Mouse (Mus musculus) midbrain, embryonic 11.5 days (tissue): ENCODE results near the gene Gm3194. TPM values are rescaled to one million over a fixed set of nuclear protein-coding genes. Genes with fewer than 3 reads are reported as not detected.
"Not testable (repeated sequence)": the region's sequence is repeated elsewhere in the genome, so short reads cannot be mapped to it uniquely, and the experiment has no call there.

Source experiments
- ATAC-seq: fragments of 200-750 bp; cut with Nextera tagmentation; 2 replicates; pipeline ENCODE4 v1.8.0; 2017; ENCODE audit warnings: moderate TSS enrichment, moderate library complexity; ENCODE audit not compliant: low FRiP score
- DNase-seq: peaks from one replicate; pipeline ENCODE4 v3.0.0; 2015; ENCODE audit warnings: low spot score; ENCODE audit errors: missing footprints
- H3K27ac ChIP-seq: fragments of 300-500 bp; sonication (generic); 2 replicates; pipeline ENCODE4 v1.5.1; 2014; ENCODE audit warnings: low read depth, low read length
- H3K27me3 ChIP-seq: fragments of 300-500 bp; sonication (generic); 2 replicates; pipeline ENCODE4 v1.6.1; 2014; ENCODE audit warnings: mild to moderate bottlenecking, low read length, moderate library complexity, mixed read lengths; ENCODE audit not compliant: control insufficient read depth, insufficient read depth
- H3K36me3 ChIP-seq: fragments of 300-500 bp; sonication (generic); 2 replicates; pipeline ENCODE4 v1.6.1; 2014; ENCODE audit warnings: mild to moderate bottlenecking, low read length, moderate library complexity, mixed read lengths; ENCODE audit not compliant: control insufficient read depth, insufficient read depth
- H3K4me1 ChIP-seq: fragments of 300-500 bp; sonication (generic); 2 replicates; pipeline ENCODE4 v1.6.1; 2014; ENCODE audit warnings: low read length; ENCODE audit not compliant: control insufficient read depth, insufficient read depth
- H3K4me2 ChIP-seq: fragments of 300-500 bp; sonication (generic); 2 replicates; pipeline ENCODE4 v1.6.1; 2014; ENCODE audit warnings: mild to moderate bottlenecking, moderate library complexity
- H3K4me3 ChIP-seq: fragments of 300-500 bp; sonication (generic); 2 replicates; pipeline ENCODE4 v1.5.1; 2014; ENCODE audit warnings: low read depth, low read length
- H3K9ac ChIP-seq: fragments of 300-500 bp; sonication (generic); 2 replicates; pipeline ENCODE4 v1.6.1; 2014; ENCODE audit warnings: low read length
- H3K9me3 ChIP-seq: fragments of 300-500 bp; sonication (generic); 2 replicates; pipeline ENCODE4 v1.6.1; 2016; ENCODE audit warnings: low read length; ENCODE audit not compliant: control insufficient read depth
- whole genome bisulfite sequencing: fragments of 180-500 bp; shearing (Covaris S2); extraction: QIAGEN DNeasy Blood & Tissue Kit; methylation state at CpG from one replicate; pipeline ENCODE4 v1.1.7; 2014; 5-methylcytosine and 5-hydroxymethylcytosine counted together
- polyA plus RNA-seq: library from polyadenylated mRNA; unstranded; fragments of >200 nt; fragmentation: Nextera tagmentation; extraction: Ambion mirVana; gene quantifications from 2 replicates; pipeline ENCODE4 v1.2.1, GENCODE M21; 2014

Gm3194 gene
- 1.0 TPM in 1 of 2 replicates, not detected in the other for polyA plus RNA-seq

- no CpG with 5 or more reads among the region's 3 CpGs for WGBS
Measured at GRCm38 (mm10) chr14:5455367-5455766, at the start of gene Gm3194. Gene Gm3194, minus strand, starts transcription at chr14:5455467.

GRCm38 (mm10) chr14:5501374-5501773 lies 46.1 kb upstream of the Gm3194 start, which contains the start of gene Gm3488:
Gene Gm3488, plus strand, starts transcription at chr14:5501674.
- DNase-seq, H3K9me3 ChIP-seq, H3K4me3 ChIP-seq, H3K9ac ChIP-seq, ATAC-seq, H3K4me2 ChIP-seq, H3K36me3 ChIP-seq, H3K27me3 ChIP-seq, H3K4me1 ChIP-seq, H3K27ac ChIP-seq: not testable (repeated sequence)
- WGBS, result no CpG with 5 or more reads among the region's 35 CpGs

More at GRCm38 (mm10) chr14:5455367-5455766, at the start of gene Gm3194:
- ATAC-seq, H3K27ac ChIP-seq, H3K9ac ChIP-seq, H3K27me3 ChIP-seq, H3K4me1 ChIP-seq, H3K4me3 ChIP-seq, H3K9me3 ChIP-seq, H3K4me2 ChIP-seq, DNase-seq, H3K36me3 ChIP-seq: not testable (repeated sequence)

GRCm38 (mm10) chr14:5483907-5484306 lies 28.6 kb upstream of the Gm3194 start, which contains the start of gene Gm3187:
Gene Gm3187, plus strand, starts transcription at chr14:5484207.
- 91% methylated on average over 4 of the region's 5 CpGs for WGBS
- DNase-seq, H3K27me3 ChIP-seq, ATAC-seq, H3K4me1 ChIP-seq, H3K36me3 ChIP-seq, H3K9ac ChIP-seq, H3K4me3 ChIP-seq, H3K9me3 ChIP-seq, H3K27ac ChIP-seq, H3K4me2 ChIP-seq: not testable (repeated sequence)

GRCm38 (mm10) chr14:5477730-5478129 lies 22.5 kb upstream of the Gm3194 start, which contains the start of gene Gm8246:
Gene Gm8246, minus strand, starts transcription at chr14:5477830.
- H3K9ac ChIP-seq, H3K36me3 ChIP-seq, H3K27ac ChIP-seq, H3K27me3 ChIP-seq, H3K4me3 ChIP-seq, H3K4me2 ChIP-seq, H3K4me1 ChIP-seq, H3K9me3 ChIP-seq, ATAC-seq, DNase-seq: not testable (repeated sequence)
- WGBS, result no CpG with 5 or more reads among the region's 3 CpGs

- not testable (repeated sequence) for H3K36me3 ChIP-seq, H3K4me2 ChIP-seq, H3K9ac ChIP-seq, H3K4me3 ChIP-seq, H3K27ac ChIP-seq, H3K9me3 ChIP-seq, H3K27me3 ChIP-seq, ATAC-seq, H3K4me1 ChIP-seq, DNase-seq
- WGBS, result no CpG with 5 or more reads among the region's 19 CpGs
Measured at GRCm38 (mm10) chr14:5460469-5460868, 5.2 kb upstream of the Gm3194 start.

- not testable (repeated sequence) for H3K4me3 ChIP-seq, H3K27ac ChIP-seq, ATAC-seq, H3K4me2 ChIP-seq, H3K9ac ChIP-seq, H3K36me3 ChIP-seq, DNase-seq, H3K9me3 ChIP-seq, H3K27me3 ChIP-seq, H3K4me1 ChIP-seq
- WGBS, result no CpG with 5 or more reads among the region's 37 CpGs
Measured at GRCm38 (mm10) chr14:5388949-5389348, 66.3 kb downstream of the Gm3194 start, which contains the start of gene Gm3500. Gene Gm3500, minus strand, starts transcription at chr14:5389049.

Other genes with a start within 250 kb of the Gm3194 start
- not detected in 2 replicates for gene Gm3526, start 194.9 kb downstream of the Gm3194 start, polyA plus RNA-seq
- not detected in 2 replicates for gene Gm3542, start 120.5 kb downstream of the Gm3194 start, polyA plus RNA-seq
- gene Gm3500, start 66.4 kb downstream of the Gm3194 start, polyA plus RNA-seq, result not detected in 2 replicates
- gene Gm8246, start 22.4 kb upstream of the Gm3194 start, polyA plus RNA-seq, result not detected in 2 replicates
- gene Gm3187, start 28.7 kb upstream of the Gm3194 start, polyA plus RNA-seq, result not detected in 2 replicates
- gene Gm3488, start 46.2 kb upstream of the Gm3194 start, polyA plus RNA-seq, result 2.0 and 2.7 TPM in 2 replicates
- gene Gm3532, start 83.0 kb upstream of the Gm3194 start, polyA plus RNA-seq, result not detected in 2 replicates
- not detected in 2 replicates for gene Gm8265, start 177.6 kb upstream of the Gm3194 start, polyA plus RNA-seq
- not detected in 2 replicates for gene Gm9603, start 232.0 kb upstream of the Gm3194 start, polyA plus RNA-seq